Mouse (Mus musculus): ENCODE data around the gene Nmnat3.

- no peak for TF ChIP-seq CTCF (IDR thresholded peaks at IDR 0.05; ENCODE audit: low read depth)
- TF ChIP-seq EP300 (IDR thresholded peaks at IDR 0.05; ENCODE audit: low read depth) = no peak
These were observed 65.1 kb downstream of the Nmnat3 start for GRCm38 (mm10) chr9:98352332-98352731.

Measured in liver, embryonic 14.5 days (tissue).